Mouse (Mus musculus): ENCODE measurements around the gene Tal1. TPM values are rescaled to one million over a fixed set of nuclear protein-coding genes. Genes with fewer than 3 reads are reported as not detected.

The Tal1 gene
- 1 to 10 TPM; 1.1 to 1.3 TPM for total RNA-seq (2021)

DNA sequence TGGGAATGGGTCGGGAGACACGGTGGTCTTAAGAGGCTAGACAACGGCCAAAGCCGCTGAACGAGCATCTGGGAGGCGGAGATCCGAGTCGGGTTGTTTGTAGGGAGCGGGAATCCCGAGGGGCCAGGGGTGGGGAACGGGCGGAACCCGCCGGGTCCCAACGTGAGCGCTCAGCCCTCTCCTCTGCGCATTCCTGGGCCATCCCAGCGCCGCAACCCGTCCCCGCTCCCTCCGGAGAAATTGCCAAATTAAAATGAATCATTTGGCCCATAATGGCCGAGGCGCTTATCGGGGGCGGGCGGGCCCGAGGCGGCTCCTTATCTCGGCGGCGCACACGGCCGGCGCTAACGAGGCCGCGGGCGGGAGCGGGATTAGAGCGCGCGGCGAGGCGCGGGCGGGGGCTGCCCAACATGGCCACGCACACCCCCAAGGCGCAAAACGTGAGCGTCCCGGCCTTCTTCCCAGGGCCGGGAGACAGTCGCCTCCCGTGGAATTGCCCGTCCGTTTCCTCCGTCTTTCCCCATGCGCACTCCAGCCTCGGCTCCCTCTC is at the start of gene Tal1:
Gene Tal1 (plus strand): TSS at position 56 of the 550 bp plus-strand sequence.
- DNase-seq, result peak in 1 of 2 experiments; percentile 6

DNA sequence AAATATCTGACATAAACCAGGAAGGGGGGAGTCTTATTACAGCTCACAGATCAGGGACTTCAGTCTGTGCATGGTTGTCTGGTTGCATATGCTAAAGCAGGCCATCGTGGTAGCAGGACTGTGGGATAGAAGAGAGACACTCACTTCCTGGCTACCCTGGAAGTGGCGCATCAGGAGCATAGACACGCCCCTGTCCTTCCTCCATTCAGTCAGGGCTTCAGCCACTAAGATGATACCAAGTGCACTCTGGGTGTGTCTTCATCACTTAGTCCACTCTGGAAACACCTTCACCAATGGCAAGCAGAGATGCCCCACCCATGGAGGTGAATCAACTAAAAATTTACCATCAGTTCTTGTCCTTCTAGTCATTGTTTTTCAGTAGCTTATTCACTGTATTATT is 42.0 kb upstream of the Tal1 start:
- DNase-seq, result no peak

DNA sequence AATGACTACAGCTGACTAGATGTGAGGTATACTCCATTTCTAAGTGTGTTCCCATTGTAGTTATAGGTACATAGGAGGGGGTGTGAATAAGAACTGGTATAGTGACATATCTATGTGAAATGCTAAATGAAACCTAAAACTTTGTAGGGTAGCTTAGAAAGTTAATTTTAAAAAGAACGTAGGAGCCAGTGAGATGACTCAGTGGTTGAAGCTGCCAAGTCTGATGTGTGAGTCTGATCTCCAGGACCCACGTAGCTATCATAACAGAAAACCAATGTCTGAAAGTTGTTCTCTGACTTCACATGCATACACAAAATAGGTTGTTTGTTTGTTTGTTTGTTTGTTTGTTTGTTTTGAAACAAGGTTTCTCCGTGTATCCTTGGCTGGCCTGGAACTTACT is 36.2 kb upstream of the Tal1 start:
- no peak for DNase-seq

DNA sequence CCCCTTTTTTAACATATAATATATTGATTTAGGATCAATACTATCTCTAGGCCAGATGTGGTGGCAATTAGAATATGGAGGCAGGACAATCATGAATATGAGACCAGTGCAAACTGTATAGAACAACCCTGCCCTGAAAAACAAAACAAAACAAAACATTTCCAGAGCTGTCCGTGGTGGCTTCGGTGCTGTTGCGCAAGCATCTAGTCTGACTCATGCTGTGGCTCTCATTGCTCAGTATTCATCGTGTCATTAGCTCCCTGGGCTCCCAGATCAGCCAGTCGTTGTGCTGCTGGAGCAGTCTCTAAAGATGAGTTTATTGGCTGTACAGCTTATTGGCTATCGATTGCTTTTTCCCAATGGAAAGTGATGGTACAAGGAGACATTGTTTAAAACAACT is 21.2 kb upstream of the Tal1 start:
- DNase-seq, result no peak

DNA sequence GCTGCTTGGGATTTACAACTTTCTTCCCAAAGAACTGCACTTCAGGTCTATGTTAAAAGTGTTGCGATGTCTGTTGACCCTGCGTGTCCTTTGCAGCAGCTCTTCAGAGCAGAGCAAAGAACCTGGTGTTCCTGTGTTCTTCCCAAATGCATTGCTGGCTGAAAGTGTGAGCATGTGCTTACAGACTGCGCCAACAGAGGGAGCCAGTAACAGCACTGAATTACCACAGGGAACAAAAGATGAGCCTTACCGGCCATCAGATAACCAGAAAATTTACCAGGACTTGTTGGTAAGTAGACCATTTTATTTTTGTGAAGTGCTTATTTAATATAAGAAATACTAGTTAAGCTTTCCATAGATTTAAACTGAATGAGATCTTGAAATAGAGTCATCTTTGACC is 18.0 kb upstream of the Tal1 start:
- peak; percentile 15 to 33 for DNase-seq

DNA sequence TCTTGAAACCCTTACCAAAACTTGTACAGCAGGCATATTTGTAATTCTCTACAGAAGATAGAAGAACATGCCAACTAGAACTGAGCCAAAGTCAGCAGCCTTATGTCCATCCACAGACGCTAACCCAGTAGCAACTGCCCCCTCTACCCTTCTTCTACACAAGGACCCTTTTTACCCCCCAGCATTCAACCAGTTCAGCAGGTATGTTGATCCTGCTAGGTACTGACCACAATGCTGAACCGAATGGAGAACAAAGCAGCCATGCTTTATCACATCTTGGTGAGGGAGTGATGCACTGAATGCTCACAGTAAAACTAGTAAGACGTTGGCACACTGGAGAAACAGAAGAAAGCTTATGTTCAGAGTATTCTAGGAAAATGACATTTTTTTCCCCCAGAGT is 10.6 kb upstream of the Tal1 start:
- DNase-seq, result no peak

DNA sequence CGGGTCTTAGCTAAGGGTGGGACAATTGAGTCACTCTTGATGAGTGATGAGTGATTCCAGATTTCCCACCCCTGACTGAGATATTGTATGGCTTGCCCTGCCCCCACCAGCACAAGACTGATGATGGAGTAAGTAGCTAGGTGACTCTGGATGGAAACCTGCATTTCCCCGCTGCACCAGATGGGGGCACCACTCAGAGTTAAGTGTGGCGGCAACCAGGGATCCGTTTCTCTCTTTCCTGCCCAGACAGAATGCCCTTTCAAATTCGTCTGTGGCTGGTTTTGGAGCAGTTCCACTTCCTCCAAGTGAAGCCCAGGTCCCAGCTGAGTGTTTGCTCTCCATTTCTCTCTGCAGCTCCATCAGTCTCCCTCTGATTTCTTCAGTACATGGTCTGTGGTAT is 8.5 kb upstream of the Tal1 start:
- DNase-seq, result peak; percentile 10 to 32

DNA sequence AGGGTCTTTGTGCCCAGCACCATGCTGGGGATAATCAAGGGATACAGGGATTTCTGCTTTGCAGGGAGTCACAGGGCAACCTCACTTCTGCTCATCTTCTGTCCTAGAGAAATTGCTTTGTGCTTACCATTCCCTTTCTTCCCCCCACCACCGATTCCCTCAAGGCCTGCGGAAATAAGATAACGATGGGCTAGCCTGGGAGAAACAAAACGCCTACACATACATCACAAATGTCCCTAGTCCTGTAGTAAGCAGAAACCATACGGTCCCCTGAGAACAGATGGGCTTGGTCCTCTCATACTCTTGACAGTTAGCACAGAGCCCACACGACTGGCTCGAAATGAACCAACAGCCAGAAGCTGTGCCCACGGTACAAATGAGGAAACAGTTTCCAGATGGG is 8.0 kb upstream of the Tal1 start:
- no peak for DNase-seq

DNA sequence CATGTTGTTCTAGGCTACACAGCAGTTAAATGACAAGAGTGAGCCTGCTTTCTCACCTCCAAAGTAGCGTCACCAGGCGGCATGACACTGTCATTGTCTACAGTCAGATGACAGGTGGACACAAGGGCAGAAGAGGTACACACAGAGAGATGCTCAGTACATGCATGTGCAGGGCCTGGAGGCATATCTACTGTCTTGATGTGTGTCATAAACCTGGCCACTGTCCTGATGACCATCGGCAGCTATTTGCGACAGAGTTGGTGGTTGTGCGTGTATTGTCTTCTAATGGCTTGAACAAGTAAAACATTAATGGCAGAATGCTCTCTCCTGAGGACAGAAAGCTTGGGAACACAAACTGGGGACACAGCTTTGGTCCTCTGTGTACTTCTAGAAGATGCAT is 5.0 kb upstream of the Tal1 start:
- no peak for DNase-seq

DNA sequence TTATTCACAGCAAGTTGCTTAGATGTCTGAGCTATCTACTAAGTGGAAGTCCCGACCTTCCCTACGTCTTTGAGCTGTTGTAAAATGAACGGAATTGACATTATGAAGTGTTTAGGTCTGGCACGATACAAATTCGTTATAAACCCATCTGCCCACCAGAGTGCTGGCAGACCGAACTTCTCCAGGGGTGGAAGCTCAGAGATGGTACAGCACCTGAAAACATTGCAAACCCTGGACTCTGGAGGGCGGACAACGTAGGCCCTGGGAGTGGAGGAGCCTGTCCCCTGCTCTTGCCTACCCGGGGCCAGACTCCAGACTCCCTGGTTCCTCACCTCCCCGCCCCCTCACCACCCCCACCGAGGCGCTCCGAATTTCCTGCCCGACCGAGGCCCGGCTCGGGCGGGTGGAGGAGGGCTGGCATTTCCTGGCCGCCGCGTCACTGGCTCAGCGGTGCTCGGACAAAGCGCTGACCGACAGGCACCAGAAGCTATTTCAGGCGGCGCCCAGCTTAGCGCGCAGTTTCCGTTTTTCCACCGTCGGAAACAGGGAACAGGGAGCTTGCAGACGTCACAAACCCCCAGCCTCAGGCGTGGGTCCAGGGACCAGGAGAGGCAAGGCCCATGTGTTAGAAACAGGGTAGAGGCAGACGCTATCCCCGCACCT is 3.8 kb upstream of the Tal1 start:
- peak; percentile 9 to 24 for DNase-seq

DNA sequence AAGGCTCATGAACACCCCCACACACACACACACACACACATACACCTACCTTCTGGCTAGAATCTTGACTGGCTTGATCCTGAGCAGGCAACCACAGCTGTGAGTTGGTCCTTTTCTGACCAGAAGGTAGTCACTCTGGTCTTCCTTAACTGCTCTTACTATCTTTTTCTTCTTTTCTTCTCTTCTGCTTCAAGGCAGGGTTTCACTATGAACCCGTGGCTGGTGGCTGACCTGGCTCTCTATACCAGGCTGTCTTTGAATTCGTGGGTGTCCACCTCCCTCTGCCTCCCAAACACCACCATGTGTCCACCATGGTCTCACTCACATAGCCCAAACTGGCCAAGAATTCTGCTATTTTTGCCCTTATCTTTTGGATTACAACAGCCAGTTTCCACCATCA is 1.2 kb upstream of the Tal1 start:
- DNase-seq, result no peak

DNA sequence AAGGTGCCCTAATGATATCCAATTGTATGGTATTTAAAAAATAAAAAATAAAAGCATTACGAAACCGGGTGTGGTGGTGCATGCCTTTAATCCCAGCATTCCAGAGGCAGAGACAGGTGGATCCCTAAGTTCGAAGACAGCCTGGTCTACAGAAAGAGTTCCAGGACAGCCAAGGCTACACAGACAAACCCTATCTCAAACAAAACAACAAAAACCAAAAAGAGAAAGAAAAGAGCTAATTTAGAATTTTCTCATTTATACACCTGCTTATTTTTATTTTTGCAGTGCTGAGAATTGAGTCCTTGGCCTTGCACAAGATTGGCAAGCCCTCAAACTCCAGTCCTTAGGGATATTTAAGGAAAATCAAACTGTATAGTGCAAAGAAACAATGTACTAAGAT is 535 bp upstream of the Tal1 start:
- no peak for DNase-seq

DNA sequence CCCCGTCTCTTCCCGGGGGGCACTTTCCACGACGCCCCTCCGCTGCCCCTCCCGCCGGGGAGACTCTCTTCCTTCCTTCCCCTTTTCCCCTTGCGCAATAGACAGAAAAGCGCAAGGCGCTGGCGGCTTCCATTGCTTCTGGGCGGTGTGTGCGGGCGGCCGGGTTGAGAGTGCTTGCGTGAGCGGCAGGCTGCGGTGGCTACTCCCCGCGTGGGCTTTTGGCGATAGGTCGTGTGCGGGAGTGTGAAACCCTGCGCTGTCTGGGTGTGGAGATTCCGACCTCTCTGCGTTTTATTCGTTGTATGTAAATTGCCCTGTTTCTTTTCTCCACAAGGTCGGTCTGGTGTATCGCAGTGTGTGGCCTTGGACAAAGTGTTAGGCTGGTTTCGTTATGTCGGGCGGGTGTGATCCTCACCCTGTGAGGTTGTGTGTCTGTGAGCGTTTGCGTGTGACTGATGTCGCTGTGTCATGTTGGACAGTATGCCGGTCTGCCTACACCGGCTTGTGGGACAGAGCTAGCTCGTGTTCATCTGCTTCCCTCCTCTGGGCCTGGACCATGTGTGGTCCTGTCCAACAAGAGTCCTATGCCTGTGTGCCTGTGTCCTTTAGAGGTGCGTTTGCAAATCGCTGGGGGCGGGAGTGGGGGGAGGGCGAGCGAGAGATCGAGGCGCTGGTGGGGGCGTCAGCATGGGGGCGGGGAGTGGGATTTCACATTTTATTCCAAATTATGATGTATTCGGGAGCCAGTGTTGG is 871 bp downstream of the Tal1 start:
- peak; percentile 35 to 54 for DNase-seq

DNA sequence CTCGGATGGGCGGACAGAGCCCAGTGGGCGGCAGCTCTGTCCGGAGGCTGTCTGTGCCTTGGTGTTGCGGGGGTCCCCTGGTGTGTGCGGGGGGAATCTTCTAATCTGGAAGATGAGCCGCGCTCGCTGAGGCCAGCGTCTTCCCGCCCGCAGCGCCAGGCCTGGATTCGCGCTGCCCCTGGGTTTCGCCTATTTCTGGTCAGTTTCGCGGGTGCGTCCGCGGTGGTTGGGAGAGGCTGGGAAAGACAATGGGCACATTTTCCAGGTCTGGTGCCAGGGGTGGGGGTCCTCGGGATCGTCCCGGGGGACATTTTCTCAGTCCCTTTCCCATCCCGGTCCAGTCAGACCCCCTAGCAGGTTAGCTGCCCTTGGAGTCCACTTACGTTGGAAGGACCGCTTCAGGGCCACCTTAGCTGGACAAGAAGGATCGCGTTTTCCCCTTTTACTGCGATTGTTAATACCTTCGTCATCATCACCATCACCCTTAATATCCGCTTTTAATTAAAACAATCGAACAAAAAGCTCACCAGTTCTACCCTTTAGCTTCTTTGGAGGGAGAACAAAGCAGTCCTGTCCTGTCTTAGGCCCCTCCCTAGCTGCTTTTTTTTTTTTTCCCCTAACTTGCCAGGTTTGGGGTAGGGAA is 1.6 kb downstream of the Tal1 start:
- DNase-seq, result no peak

DNA sequence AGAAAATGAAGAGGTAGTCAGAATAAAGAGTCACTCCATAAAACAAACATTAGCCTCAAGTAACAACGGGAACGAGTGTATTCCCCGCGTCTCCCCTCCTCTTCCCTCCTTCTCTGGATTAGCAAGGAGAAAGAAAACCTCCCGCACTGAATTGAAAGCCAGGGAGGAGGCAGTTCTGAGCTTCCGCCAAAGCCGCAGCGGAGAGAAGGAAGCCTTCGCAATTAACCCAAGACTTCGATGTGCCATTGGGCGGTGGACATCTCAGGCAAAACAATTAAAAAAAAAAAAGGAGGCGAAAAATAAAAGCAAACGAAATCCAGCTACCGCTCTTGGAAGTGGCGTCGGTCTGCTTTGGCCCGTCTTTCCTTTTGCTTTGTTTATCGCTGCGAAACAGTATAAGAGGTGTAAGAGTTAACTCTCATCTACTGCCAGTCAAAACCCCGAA is 2.1 kb downstream of the Tal1 start:
- peak in 1 of 2 experiments; percentile 14 for DNase-seq

DNA sequence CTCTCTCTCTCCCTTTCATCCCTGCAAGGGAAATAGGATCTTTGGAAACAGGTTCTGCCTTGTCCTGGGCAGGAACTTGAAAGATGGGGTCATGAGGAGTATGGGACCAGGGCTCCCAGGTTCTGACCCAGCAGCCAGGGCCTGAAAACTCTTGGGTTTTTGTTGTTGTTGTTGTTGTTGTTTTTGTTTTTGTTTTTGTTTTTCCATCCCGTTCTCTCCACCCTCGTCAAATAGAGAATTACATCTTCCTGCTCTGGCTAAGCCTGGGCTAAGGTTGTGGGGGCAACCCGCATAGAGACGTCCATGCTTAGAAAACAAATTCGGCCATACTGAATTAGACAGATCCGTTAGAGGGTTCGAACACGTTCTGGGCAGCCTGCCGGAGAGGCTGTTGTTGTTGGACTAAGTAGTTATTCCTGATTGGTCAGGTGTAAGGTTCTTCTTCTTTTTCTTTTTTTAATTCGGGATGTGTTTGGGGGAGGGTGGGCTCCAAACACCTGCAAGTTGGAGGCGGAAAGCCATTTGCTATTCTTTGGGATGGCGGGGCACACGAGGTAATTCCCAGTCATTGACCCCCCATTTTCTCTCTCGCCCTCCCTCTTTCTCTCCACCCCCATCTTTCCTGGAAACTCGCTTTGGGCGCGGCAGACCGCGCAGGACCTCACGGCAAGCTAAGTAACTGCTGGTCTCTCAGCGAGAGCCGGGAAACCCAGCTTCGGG is 2.8 kb downstream of the Tal1 start:
- DNase-seq, result no peak

DNA sequence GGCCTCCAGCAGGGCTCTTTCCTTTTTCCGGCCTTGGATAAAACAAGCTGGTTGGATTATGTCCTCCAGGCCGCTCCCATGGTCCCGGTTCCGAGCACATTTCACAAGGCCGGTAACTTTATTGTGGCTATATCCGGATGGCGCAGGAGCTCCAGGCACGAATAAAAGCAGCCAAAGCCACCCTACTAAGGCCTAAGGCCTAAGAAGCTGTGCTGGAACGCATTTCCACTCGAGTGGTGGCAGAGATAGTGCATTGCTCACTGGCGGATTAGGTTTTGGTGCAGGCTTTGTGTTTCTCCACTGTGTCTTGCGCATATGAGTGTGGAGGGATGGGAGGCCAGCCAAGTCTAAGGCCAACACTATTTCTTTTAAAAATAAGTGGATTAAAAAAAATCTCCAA is 3.6 kb downstream of the Tal1 start:
- DNase-seq, result no peak

DNA sequence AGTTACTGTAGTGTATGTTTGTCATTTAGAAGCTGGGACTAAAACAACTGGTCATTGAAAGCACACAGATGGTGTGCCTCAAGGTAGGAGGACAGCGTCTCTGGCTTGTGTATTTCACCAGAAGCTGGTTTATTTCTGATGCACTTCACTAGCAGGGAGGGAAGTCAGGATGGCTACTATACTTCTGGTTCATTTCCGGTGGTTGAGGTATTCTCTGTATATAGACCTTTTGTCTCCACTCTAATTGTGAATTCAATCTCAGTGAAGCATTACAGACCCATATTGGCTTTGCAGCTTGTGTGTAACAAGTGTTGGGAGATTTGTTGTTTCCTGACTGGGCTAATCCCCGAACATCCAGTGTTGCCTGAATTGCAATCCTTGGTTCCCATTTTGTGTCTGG is 4.5 kb downstream of the Tal1 start:
- no peak for DNase-seq

DNA sequence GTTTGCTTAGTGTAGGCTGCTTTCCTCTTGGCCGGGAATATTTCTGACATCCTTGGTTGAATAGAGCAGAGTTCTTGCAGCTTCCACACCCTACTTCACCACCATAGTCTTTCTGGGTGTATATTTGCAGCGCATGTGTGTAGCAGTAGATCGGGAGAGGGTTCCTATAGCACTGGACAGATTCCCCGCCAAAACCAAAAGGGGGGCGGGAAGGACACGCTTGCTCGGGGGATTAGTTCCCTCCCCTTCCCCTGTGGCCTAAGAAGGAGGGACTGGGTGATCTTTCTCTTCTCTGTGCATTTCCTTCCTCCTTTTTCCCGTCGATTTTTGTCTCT is 6.3 kb downstream of the Tal1 start:
- DNase-seq, result no peak

DNA sequence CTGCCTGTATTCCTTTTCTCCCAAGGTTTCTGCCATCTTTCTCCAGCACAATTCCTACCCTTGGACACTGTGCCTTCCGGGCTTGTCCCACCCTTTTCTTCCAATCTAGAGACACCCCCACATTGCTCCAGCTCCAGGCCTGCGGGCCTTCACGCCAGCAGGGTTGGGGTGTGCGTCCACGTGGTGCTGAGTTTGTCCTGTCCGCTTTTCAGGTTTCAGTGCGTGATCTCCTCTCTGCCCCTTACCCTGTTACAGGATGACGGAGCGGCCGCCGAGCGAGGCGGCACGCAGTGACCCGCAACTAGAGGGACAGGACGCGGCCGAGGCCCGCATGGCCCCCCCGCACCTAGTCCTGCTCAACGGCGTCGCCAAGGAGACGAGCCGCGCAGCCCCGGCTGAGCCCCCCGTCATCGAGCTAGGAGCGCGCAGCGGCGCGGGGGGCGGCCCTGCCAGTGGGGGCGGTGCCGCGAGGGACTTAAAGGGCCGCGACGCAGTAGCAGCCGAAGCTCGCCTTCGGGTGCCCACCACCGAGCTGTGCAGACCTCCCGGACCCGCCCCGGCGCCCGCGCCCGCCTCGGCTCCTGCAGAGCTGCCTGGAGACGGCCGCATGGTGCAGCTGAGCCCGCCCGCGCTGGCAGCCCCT is 6.8 kb downstream of the Tal1 start:
- DNase-seq, result peak in 1 of 2 experiments; percentile 12

DNA sequence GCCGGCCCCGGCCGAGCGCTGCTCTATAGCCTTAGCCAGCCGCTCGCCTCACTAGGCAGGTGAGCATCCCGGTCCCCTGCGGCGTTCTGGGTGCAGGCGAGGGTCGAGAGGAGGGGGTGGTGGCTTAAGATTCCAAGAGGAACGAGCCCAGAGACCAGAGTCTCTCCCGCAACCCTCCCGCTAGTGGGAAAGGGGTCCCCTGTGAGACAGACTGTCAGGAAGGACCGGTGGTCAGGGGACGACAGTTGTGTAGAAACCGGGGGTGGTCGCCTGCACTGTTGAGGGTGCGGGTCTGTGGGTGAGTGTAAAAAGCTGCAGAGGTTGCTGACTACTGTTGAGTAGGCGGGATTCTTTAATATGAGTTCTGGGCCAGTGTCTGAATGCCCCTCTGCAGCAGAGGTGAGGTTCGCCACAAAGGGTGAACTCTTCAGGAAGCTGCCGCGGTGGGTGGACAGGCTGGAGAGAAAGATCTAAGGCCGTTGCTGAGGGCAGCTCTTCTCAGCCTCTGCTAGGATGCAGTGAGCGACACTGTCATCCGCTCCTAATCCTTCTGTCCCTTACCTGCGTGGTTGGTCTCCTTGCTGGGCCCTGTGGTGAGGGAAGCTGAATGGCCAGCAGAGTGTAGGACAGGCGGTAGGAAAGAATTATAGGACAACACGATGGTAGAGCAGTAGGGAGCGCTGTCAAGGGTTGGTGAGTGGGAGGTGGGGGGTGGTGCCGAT is 7.5 kb downstream of the Tal1 start:
- no peak for DNase-seq

DNA sequence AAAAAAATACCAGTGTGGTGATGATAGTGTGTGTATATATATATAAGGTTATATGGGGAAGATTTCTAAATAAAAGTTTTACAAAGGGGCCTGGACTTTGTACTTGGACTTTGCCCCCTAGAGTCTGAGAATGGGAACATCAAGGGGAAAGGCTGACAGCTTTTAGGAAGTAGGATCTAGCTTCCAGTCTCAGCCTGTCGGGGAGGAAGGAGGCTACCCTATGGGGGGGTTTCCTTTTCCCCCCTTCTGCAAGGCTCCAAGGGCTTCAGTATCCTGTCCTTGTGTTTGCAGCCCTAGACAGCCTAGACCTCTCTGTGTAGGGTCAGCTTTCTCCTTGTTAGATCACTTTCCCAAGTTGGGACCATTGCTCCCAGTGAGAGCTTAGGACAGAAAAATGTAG is 15.4 kb downstream of the Tal1 start:
- no peak for DNase-seq
